Mouse (Mus musculus) adrenal gland, adult 8-10 months (tissue): ENCODE data around the gene Iqsec1. TPM values are rescaled to one million over a fixed set of nuclear protein-coding genes. Genes with fewer than 3 reads are reported as not detected.
A peak's percentile ranks its signal among the peaks of the same experiment; 100 is the strongest.

Experiments used
- DNase-seq: peaks from one replicate; pipeline ENCODE4 v3.0.0; 2022
- total RNA-seq, 4 experiments: library from RNA; stranded (reverse); gene quantifications; 2 replicates each; pipeline ENCODE4 v1.2.4; 2022

Gene Iqsec1
- total RNA-seq, 4 experiments from 2014 or later, result 110 to 149 (median 131) TPM

- no peak for DNase-seq
Observed at GRCm38 (mm10) chr6:90953349-90953748, 35.1 kb downstream of the Iqsec1 start.

DNA sequence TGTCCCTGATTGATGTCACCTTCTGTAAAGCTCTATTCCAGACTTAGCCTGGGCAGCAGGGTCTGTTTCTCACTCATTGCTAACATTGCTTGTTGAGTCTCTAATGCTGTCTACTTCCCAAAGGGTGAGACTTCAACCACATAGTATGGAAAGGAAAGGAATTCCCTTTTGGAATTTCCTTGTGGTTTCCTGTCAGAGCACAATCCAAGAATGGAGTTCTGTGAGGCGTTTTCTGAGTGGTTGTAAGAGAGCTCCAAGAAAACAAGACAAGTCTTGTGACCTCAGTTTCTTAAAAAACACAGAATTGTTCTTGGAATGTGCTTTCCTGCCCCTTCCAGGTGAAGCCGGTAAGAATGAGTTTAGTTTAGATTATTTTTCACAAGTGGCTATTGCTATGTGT is 37.5 kb downstream of the Iqsec1 start:
- DNase-seq, result no peak

GRCm38 (mm10) chr6:90948097-90948496 is 40.4 kb downstream of the Iqsec1 start:
- DNase-seq, result no peak

GRCm38 (mm10) chr6:90945560-90946230 is 42.8 kb downstream of the Iqsec1 start:
- DNase-seq, result no peak

DNA sequence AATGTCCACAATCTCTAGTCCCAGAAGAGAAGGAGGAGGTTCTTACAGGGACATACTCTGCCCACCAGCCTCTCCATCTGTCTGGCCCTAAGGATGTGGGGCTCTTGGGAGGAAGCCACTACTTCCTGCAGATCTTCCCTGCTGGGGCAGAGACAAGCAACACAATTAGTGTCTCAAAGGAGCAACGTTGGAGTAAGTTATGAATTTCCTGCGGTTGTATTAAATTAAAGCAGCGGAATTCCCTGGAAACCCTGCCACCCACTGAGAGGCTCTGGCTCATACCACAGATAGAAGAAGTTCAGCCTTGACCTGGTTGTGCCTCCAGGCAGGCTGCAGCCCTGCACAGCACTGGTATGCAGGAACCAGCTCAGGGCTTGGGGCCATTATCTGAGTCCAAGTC is 47.2 kb downstream of the Iqsec1 start:
- peak; percentile 20 for DNase-seq

GRCm38 (mm10) chr6:90933656-90934055 is 54.8 kb downstream of the Iqsec1 start:
- DNase-seq, result no peak

GRCm38 (mm10) chr6:90928806-90929205 is 59.7 kb downstream of the Iqsec1 start:
- no peak for DNase-seq

DNA sequence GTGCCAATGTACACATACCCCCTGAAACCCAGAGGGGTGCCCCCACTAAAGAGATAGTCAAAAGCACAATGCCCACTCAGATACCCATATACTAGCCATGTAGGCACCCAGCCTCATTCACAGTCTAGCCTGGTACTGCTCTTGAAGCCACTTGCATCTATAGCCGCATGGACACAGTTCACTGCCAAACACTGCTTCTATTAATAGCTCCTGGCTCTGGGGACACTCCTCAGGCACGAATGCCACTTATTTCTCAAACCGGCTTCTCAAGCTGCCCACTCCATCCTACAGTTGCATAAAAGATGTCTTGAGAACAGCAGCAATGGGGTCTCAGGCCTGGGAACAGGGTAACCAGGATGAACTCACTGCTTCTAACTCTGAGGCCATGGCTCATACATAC is 63.0 kb downstream of the Iqsec1 start:
- DNase-seq, result no peak

- DNase-seq, result no peak
Observed at GRCm38 (mm10) chr6:90924796-90925195, 63.7 kb downstream of the Iqsec1 start.

DNA sequence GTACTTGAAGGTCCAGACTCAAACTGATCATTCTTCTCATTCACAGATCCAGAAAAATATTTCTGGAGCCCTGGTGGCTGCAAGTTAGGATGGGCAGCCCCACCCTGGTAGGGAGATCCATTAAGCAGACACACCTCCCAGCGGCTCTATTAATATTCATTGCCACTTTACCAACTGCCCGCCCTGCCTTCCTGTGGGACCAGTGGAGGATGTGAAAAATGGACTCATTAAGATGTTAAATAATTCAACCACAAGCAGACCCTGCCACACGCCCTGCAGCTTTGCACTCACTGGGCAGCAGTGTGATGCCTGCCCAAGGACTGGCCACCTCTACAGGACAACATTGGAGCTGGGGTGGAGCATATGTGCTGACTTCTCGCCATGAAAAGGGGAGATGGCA is 64.1 kb downstream of the Iqsec1 start:
- no peak for DNase-seq

GRCm38 (mm10) chr6:90921259-90921946 is 67.1 kb downstream of the Iqsec1 start:
- DNase-seq, result no peak

GRCm38 (mm10) chr6:90920510-90921220 is 67.8 kb downstream of the Iqsec1 start:
- DNase-seq, result no peak

DNA sequence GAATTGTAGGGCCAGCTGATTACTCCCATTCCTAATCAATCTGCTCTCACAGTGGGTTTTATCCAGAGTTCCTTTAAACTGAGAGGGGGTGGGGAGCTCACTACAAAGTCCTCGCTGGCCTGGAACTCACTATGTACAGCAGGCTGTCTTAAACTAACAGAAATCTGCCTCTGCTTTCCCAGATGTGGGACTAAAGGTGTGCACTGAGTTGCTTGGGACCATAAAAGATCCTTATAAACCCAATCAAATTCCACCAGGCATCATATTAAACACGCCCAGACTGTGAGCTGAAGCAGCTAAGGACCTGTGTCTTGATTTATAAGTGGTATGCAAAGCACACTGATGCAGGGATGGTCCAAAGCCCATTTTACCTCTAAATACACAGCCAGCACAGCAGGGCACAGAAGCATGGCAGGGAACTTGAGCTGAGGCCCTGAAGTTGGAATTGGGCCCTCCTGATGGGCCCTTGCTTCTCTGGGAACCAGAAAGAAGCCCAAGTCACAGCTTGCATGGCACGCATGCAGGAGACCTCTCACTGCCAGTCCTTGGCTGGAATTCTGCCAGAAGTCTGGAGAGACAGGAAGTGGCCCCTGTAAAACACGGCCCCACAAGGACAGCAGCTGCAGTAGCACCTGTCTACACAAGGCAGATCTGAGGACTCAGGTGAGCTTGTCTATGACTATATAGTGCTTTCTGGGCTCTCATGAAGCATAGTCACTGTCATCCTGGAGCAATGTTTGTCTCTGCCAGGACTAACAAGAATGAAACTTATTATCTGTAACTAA is 68.7 kb downstream of the Iqsec1 start:
- DNase-seq, result no peak

- DNase-seq, result no peak
Observed at GRCm38 (mm10) chr6:90915585-90915984, 72.9 kb downstream of the Iqsec1 start.

DNA sequence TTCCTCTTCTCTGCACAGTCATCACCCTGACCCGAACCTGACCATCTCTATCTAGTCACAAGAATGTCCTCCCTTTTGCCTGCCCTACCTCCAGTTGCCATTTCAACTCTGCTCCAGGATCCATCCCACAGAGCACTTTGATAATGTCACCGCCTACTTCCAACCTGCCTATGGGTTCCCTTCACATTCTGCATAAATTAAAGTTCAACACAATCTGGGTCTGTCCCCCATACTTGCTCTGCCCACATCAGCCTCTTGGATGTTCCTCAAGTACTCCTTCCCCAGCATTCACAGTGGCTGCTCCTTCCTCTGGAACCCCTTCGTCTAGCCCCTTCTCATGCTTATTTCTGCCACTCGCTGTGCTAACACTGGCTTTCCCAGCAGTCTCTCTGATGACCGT is 74.7 kb downstream of the Iqsec1 start:
- DNase-seq, result no peak

DNA sequence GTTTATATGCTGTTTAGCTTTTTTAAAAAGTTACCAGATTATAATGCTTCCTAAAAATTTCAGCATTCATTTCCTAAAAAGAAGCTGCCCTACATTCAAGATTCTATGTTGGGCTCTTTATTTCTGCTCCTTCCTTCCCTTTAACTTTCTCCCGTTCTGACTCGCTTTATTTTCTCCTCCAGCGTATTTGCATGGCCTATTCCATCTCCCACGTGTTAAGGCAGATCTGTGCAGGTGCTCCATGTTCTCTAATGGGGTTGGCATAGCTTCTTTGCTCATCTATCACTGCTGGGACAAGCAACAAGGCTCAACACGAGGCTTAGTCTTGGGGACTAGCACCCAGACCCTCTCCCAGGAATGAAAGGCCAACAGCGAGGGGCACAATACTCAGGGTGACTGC is 75.7 kb downstream of the Iqsec1 start:
- DNase-seq, result no peak

GRCm38 (mm10) chr6:90904143-90904542 is 84.3 kb downstream of the Iqsec1 start:
- DNase-seq, result no peak

DNA sequence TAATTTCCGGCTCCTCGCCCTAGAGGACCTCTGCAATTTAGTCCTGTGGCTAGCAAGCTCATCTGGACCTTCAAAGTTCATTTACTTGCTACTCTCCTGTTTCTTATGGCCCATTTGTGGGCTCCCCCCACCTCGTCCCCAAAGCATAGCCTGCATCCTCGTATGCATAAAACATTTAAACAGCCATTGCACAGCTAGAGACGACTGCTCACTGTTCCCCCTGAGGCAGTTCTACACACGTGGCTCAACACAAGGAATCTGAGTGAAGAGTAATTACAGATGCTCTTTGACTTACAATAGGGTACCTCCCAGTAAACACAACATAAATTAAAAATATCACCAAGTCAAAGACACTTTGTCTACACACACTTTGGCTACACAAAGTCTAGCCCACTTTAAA is 88.2 kb downstream of the Iqsec1 start:
- no peak for DNase-seq

DNA sequence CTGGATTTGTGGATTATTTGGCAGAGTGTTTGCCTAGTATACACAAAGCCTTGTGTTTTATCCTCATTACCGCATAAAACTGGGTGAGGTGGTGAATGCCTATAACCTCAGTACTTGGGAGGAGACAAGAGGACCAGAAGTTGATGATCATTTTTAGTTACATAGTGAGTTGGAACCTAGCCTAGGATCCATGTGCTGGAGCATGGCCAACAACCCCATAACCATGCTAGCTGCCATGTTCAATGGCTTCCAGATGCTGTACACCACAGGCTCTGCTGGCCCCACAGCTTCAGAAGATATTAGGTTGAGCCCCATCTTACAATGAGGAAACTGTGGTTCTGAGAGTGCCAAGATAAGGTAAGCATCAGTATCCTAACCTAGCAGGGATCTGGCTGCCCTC is 89.2 kb downstream of the Iqsec1 start:
- no peak for DNase-seq

- no peak for DNase-seq
Observed at GRCm38 (mm10) chr6:90898107-90898506, 90.4 kb downstream of the Iqsec1 start.

GRCm38 (mm10) chr6:90892401-90892800 is 96.1 kb downstream of the Iqsec1 start:
- DNase-seq, result no peak

GRCm38 (mm10) chr6:90889356-90890285 is 98.9 kb downstream of the Iqsec1 start:
- DNase-seq, result no peak
